Mouse (Mus musculus) frontal cortex, postnatal 25 days (tissue): ENCODE results near the gene Smyd2.

Source experiments
- DNase-seq, 2 experiments: peaks; one replicate each; pipeline ENCODE4 v3.0.0; 2022; ENCODE audit warnings: low spot score in 2 of 2

Gene Smyd2

DNA sequence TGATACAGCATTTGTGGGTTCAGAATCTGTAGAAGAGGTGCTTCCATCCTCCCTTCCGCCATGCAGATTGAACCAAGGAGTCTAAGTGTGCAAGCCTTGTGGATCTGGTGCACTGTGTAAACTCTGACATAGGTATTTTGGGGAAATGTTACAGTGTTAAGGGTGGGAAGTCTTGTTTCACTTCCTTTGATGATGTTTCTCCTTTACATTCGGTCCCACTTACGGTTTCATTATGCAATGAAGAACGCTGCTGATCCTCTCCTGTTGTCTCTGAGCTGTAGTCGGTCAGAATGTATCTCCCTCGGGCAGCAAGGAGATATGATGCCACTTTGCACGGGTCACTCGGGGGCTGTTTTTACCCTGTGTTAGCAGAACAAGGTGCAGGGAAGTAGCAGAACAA is 50.5 kb downstream of the Smyd2 start:
- DNase-seq, result no peak

DNA sequence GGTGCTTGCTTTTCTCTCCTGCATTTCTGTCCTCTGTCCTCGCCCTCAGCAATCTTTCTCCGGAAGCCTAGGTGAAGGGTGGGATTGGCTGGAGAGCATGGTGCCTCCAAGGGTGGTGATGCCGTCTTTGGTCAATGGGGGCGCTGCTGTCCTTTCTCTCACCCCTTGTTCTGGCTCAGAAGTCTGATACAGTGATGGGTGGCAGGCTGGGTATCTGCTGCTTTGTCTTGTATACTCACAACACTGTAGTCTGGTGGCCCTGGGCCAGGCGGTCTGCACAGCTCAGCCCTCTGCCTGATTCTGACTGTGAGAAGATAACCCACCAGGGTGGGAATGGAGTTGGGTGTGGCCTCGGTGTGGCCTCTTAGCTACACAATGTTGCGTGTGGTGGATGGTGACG is 51.6 kb downstream of the Smyd2 start:
- no peak for DNase-seq

DNA sequence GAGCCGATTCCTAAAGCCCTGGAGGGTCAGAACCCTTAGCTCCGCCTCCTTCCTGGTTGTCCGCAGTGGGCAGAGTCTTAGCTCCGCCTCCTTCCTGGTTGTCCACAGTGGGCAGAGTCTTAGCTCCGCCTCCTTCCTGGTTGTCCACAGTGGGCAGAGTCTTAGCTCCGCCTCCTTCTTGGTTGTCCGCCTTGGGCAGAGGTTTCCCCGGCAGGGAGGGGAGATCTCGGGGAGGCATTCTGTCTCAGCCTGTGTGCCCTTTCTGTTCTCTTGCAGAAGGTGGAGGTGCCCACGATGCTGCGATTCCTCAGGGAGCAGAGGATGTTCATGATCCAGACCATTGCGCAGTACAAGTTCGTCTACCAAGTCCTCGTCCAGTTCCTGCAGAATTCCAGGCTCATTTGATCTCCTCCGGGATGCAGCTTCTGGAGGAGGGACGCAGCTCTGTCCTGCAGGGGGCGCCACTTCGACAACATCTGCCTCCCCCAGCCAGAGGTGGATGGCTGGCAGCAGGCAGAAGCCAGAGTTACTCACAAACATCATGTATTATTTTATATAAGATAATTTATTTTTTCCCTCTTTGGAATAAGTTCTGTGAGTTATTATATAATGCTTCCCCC is 52.4 kb downstream of the Smyd2 start:
- DNase-seq, result no peak

DNA sequence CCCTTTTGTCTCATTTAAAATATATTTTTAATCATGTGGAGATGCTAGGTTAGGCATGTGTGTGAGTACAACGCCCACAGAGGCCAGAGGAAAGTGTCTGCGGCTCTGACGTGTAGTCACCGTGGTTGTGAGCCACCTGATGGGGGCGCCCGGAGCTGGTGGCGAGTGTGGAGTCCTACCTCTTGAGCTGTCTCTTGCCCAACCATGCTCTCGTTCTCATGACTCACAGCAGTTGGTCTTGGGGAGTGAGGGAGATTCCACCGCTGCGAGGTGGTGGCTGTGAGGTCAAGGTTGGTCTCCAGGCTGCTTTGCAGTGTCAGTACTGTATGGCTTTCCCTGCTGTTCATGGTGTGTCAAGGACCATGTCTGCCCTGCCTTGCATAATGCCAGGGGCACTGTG is 54.1 kb downstream of the Smyd2 start:
- DNase-seq, result no peak

DNA sequence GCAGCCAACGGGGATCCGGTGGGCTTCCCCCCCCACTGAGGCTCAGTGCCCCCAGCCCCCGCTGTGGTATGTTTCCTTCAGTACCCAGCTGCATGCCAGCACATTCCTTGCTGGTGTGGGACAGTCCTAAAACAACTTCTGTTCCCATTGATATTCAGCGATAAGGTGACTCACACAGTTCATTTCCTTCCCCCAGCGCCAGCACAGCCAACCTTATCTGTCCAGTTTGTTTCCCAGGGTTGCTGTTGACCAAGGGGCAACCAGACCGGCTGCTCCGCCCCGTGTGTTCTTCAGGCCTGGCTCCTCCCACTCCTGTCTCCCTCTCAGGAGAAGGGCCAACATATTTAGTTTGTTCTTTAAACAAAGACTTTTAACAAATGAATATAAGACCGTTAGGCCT is 54.7 kb downstream of the Smyd2 start:
- no peak for DNase-seq

DNA sequence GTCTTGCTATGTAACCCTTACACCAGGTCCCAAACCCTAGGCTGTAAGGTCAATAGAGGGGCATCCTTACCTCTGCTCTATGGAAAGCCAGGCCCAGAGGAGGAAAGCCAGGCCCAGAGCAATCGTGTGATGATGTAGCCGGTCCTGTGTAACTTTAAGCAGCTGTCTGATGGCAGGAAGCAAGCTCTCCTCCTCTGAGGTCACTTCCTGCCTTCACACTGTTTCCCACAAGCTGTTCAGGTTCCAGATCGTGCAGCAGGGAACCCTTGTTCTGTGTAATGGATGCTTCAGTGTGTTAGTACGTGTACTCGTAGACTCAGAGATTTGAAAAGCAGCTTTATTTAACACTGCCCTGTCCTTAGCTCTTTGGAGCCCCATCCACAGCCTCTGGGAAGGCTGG is 55.1 kb downstream of the Smyd2 start:
- DNase-seq, result no peak

DNA sequence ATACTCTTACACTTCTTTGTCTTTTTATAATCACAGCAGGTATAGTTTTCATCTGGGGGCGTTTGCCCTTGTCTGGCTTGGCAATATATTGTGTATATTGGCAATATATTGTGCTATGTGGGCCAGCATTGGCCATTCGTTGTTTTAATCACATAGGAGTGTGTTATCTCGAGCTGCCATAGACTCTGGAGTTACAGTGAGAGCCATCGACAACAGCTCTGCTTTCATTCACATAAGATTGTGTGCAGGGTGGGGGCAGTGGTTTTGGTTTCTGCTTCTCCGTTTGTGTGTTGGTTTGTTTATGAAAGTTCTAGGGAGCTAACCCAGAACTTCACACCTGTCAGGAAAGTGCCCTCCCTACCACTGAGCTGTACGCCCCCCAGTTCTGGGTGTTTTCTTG is 55.5 kb downstream of the Smyd2 start:
- DNase-seq, result no peak

DNA sequence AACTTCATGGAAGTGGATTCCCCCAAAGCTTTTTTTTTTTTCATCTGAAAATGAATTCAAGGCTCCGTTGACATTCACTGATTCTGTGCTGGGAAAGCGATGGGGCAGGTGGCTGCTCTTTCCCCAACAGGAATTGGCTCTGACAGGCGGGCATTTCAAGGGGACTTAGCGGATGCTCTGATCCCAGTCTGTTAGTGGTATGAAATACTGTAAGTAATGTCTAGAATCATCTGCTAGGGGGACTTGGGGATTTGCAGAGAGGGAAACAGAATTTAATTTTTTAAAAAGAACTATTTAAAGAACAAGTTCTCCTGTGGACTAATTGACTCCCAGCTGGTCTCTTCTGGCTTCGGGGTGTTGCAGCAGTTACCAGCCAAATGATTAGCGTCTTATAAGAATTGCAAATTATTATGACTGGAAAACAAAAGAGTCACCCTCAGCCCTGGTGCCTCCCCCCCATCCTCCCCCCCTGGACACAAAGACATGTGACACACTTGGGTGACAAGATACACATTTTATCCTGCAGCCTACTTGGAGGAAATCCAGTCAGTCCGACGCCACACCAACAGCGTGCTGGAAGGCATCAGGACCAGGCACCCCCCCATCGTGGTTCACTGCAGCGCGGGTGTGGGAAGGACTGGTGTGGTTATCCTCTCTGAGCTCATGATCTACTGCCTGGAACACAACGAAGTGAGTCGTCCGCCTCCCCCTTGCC is 57.2 kb downstream of the Smyd2 start:
- no peak for DNase-seq

DNA sequence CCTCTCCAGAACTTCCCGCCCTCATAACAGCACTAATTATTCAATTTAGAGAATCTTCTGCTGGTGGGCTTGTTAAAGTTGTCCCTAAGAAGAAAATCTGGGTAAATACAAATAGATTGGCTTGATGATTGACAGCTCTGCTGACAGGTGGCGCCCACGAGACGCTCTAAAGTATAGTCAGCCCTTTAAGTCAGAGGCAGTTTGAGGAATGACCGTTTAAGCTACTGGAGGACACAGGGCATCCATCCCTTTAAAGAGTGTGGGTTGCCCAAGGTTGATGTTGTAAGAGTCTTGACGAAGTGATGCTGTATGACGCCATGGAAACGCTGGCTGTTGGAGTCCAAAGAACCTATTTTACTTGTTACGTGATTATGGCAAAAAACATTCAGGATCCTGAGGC is 57.9 kb downstream of the Smyd2 start:
- DNase-seq, result no peak

DNA sequence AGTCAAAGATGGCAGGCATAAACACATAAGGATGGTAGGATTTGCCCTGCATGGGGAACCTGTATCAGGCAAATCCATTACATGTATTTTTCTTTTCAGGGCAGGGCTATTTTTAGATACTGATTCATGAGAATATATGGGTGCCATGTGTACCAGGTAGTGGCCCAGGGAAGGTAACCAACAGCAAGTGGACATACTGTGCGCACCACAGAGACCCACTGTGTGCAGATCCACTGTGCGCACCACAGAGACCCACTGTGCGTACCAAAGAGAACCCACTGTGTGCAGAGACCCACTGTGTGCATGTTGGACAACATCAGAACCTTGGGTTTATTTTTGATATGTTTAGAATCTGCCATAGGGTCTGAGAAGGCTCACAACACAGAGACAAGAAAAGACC is 58.4 kb downstream of the Smyd2 start:
- no peak for DNase-seq

DNA sequence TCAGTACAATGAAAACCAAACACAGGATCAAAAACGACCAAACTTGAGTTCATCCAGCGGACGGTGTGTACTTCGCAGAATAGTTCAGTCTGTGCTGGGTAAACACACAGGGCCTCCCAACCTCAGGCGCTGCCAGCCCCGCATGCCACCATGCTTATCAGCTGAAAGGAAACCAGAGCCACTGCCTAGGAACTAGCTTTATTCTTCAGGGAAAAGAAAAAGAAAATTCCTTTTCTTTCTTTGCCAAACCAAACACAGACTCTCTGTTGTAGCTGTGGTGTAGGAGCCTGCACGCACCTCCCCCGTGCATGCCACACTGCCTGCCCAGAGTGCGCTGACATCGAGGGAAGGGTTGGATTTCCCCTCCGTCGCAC is 61.2 kb downstream of the Smyd2 start:
- DNase-seq, result no peak

DNA sequence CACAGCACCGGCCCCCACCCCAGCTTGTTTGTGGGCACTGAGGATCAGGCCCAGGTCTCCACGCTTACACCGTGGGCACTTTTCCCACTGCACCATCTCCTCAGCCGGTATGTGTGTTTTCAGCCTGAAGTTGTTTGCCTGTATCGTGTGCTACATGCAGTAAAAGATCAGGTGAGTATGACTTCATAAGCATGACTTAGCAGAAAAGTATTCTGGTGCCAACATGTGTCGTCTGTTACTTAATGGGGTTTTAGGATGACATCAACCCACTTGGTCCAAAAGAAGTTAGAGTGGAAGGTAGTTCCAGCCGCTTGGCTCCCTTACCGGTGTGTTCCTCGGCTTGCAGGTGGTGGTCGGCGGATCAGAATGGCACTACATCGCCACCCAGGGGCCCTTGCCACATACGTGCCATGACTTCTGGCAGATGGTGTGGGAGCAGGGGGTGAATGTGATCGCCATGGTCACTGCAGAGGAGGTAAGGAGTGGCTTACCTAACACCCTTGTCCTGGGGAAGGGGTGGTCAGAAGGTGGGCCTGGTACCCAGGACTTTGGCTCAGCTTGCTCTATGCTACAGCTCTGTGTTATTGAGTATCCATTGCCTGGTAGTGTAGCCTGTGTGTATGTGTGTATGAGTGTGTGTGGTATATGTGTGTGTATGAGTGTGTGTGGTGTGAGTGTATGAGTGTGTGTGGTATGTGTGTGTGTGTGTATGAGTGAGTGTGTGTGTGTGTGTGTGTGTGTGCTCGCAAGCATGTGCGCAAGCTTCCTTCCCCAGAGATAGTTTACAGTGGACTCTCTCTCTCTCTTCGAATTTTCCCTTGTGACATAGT is 61.8 kb downstream of the Smyd2 start:
- no peak for DNase-seq

DNA sequence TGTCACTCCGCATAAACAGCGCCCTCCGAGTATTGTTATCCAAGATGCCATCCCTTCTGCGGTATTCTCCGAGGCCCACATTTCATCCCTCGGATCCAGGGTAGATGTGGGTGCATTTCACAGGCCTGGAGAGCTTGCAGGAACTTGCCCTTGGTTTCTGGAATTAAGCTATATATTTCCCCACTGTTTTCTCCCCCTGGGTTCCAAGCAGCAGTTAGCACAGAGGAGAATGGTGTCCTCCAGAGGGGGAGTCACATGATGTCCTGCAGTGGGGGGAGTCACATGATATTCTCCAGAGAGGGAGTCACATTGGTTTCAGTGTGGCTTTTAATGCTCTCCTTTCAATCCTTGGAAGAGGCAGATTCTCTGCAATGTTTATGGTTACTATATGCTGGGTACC is 63.8 kb downstream of the Smyd2 start:
- DNase-seq, result no peak

DNA sequence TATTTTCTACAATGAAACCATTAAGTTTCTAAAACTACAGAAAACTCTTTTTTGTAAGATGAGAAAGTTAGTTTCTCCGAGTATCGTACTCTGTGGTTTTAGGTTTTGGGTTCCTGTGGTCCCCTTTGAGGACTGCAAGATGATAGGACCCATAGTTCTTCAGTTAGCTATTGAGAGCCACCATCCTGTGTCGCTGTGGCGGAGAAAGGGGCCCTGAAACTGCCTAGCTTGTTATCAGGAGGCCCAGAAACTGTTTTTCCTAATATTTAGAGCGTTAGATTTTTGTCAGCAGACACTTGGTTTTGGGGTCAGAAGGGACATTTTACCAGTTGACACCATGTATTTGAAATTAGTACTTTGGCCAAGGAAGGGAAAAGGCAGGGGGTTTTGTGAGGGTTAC is 66.4 kb downstream of the Smyd2 start:
- DNase-seq, result no peak

DNA sequence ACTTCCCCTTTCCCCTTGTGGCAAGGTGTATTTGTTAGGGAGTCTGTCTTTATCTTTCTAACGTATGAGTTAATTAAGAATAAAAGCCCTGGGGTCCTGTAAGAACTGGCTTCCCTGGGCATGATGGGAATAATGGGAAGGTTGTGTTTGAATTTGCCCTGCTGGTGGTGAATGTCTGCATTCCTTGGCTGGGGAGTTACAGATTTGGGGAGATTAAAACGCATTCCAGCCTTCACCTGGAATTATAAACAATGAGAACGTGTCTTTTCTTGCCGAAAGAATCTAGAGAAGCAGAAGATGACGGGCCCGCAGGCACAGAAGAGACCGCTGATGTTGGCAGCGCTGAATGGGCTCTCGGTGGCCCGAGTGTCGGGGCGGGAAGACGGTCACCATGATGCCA is 67.5 kb downstream of the Smyd2 start:
- DNase-seq, result no peak

DNA sequence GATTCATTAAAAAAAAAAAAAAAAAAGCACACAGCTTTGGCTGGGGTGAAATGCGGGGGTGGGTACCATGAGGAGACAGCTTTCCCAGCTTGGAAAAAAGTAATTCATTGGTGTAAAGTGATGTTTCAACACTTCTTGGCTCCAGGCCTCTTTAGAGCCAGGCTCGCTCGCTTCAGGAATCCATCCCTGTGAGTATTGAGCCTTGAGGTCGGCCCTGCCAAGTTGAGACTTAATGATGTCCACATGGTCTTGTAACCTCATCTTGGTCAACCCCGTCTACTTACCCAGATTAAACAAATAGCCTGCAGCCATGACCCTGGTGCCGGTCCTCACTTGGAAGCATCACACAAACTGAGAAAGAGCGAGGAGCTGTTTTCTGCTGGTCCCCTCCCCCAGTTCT is 69.7 kb downstream of the Smyd2 start:
- no peak for DNase-seq

DNA sequence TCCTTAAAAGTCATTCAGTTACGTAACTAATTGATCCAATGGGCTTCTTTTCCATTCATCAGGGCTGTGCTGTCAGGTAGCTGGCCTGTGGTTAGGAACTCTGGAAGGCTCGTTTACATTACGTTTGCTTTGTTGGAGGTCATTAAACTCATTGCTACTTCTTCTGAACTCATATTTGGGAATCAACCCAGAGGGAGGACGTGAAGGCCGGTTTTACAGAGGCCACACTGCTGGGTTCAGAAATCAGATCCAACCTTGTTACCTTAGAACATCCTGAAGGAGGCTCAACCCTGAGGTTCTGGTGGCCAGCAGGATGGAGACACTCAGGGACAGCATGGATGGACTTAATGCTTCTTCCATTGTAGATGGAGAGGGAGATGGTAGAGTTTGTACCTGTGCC is 70.1 kb downstream of the Smyd2 start:
- DNase-seq, result no peak

DNA sequence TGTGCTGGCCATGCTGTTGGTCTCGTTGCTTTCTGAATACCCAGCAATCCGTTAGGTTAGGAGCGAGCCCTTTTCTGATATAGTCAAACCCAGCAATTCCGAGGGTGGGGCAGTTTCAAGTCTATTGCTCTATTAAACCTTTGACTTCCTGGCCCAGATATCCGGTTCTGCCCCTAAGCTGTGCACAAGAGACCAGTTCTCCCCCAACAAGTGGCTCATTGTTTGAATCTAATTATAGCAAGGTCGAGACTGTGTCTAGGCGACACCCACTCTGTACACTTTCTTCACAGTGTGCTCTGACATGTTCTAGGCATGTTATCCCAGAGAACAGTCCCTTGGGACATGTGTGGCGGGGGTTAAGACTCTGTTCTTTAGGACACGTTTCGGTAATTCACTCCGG is 72.6 kb downstream of the Smyd2 start:
- no peak for DNase-seq

DNA sequence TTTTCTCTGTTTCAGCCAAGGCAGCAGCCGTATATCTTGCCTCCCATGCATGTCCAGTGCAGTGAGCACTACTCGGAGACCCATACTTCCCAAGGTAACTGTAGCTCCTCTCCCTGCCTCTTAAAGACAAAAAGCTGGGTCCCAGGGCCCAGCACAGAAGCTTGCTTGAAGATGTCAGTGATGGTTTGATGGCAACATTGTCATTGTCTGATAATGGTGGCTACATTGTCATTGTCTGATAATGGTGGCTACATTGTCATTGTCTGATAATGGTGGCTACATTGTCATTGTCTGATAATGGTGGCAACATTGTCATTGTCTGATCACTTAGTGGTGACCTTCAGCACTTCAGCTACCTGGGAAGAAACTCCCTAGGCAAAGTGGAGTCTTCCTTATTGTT is 75.8 kb downstream of the Smyd2 start:
- no peak for DNase-seq

DNA sequence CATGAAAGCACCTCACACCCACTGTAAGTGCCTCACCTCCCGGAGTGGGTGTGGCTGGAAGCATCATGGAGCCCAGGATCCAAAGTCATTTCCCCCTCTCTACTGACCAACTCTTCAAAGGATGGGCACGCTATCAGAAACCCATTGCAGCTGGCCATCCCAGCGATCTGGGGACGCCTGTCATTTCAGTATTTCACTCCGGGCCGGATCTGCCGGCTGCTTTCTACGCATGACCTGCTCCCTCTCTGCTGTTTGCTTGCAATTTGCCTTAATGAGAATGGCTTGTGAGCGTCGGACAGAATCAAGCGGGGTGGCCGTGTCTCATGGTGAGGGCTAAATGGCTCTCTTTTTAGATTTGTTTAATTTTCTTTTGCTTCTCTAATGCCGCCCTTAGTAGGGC is 88.0 kb downstream of the Smyd2 start:
- no peak for DNase-seq

DNA sequence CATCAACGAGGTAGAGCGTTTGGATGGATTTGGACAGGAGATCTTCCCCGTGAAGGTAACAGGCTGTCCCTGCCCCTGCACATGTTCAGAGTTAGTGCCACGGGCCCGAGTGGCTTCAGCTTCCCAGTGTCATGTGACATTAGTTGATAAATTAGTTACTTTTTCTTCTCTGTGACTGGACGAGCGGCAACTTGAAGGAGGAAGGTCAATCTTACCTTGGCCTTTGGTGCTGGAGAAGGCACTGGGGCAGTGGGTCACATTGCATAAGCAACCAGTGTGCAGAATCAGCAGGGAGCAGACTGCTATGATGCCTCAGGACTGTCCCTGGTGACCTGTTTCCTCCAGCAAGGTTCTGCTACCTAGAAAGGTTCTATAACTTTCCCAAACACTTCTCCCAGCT is 88.8 kb downstream of the Smyd2 start:
- DNase-seq, result no peak

DNA sequence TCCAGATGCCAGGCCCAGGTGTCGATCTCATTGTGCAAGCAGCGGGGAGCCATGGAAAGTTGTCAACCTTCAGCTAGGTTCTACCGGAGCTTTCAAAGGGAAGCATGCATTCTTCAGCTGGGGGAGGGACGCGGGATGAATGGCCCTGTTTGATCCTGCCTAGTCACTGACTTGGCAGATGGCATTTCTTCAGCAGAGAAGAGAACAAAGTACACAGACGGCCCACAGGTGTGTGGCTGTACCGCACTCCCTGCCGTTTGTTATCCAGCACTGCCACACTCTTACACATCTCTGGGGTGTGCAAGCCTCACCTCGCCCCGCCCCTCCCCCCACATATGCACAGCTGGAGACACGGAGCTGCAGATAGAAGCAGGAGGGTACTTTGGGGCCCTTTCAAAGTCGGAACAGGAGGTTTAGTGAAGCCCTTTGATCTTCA is 91.3 kb downstream of the Smyd2 start:
- DNase-seq, result no peak
